Mouse (Mus musculus): ENCODE data around the gene Catsper4.
A peak's percentile ranks its signal among the peaks of the same experiment; 100 is the strongest.
"Not testable (repeated sequence)": the region's sequence is repeated elsewhere in the genome, so short reads cannot be mapped to it uniquely, and the experiment has no call there.

Gene Catsper4

DNA sequence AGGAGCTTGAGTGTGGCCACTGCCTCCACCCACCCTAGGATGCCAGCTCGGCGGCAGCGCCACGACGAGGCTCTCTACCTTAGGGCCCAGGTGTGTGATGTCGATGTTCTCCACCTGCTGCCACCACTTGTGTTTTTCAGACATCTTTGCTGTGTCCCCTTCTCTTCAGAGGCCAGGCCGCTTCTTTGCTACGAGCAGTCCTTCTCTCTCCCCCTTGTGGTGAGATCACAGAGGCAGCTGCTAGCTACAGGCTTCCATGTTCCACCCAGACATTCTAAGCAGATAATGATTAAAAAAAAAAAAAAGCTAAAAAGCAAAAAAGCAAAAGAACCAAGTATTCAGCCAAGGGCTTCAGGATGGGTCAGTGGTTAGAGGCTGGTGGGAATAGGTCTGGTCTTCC, at the start of gene Catsper4:
TSS of gene Catsper4 (minus strand) at position 190 of the 400 bp plus-strand sequence.
- no peak for DNase-seq

DNA sequence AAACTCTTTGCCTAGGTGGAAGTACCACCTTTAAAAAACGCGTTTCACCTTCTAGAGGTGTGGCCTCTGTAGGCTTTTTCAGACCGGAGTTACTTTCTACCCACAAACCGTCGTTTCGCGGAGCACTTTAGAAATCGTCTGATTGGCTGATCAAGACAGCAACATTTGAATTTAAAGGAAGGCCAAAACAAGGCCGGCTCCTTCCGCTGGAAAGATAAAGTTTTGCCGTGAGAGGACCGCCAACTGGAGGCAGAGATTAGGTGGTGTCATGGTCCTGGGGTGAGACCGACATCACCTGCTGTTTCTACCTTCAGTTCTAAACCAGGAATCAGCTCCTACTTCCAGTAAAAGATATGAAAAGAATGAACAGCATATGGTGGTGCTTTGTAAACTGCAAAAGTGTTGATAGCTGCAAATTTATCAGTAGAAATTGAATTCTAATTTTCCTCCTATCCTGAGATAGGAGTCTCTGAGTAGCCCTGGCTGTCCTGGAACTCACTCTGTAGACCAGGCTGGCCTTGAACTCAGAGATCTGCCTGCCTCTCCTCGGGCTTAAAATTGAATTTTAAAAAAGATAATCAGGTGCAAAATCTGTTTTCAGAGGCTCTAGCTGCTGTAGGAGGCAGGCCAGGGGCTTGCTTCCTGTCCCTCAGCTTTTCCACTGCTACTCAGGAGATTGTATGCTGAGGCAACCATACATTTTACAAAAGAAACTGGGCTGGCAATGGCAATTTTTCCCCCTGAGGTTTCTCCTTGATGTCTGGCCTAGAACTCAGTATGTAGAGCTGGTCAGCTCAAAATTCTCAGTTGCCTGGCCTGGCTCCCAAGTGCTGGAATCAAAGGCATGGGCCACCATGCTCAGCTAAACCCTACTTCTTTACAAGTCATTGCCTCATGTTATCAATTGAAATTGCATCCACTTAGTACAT, 46.5 kb upstream of the Catsper4 start:
- DNase-seq: peak; percentile 51 to 78

DNA sequence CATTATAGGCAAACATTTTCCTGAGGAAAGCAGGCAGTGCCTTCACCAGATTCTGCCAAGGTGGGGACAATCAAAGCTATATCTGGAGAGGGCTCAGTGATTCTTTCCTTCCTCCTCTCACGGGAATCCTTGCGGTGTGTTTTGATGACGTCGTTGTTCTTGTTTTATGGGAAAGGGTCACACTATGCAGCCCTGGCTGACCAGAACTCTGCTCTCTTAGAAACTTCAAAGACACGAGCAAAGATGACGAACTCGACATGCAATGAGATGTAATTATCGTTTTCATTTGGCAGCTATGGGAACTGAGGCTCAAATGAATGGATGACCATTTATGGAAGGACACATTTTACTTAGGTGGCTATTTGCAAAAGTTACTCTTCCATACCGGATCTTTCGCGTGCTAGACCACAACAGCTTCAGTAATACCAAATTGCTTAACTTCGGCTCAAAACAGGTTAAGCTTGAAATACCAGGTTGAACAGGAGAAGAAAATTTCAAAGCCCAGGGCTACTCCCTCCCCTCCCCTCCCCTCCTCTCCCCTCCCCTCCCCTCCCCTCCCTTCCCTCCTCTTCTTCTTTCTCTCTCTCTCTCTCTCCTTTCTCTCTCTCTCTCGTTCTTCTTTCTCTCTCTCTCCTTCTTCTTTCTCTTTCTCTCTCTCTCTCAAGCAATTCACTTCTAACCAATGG, 45.7 kb upstream of the Catsper4 start:
- DNase-seq: no peak

DNA sequence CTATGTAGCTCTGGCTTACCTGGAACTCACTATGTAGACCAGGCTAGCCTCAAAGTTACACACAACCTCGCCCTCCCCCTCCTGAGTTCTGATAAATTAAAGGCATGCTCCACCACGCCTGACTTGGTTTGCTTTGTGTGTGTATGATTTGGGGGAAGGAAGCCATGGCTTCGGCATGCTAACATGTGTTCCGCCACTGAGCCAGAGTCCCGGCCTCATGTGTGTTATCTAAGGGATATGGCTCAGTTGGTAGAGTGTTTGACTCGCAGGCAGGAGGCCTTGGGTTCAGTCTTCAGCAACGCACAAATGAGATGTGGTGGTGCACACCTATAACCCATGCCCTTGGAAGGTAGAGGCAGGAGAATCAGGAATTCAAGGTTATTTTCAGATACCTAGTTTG, 44.8 kb upstream of the Catsper4 start:
- no peak for DNase-seq

DNA sequence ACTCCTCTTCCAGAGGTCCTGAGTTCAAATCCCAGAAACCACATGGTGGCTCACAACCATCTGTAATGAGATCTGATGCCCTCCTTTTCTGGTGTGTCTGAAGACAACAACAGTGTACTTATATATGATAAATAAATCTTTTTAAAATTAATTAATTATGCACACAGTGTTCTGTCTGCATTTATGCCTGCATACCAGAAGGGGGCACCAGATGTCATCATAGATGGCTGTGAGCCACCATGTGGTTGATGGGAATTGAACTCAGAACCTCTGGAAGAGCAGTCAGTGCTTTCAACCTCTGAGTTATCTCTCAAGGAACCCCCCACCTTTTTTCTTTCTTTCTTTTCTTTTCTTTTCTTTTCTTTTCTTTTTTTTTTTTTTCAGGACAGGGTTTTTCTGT, 42.4 kb upstream of the Catsper4 start:
- not testable (repeated sequence) for DNase-seq

DNA sequence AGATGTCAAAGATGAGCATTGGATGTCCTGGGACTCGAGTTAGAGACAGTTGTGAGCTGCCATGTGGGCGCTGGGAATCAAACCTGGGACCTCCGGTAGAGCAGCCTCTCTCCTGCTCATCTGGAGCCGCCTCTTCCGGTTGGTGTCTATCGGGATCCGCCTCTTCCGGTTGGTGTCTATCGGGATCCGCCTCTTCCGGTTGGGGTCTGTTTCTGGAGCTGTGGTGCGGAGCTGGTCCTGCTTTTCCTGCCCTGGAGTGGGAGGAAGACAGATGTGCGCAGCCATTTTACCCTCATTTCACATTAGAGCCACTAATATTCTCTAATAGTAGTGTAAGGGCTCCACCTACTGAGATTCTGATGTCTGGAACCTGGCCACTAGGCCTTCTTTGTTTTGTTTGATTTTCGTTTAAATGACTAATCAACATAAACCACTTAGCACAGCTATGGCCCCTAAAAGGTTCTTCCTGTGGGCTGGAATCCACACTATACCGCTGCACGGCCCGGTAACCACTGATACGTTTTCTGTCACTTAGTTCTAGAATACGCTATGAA, 41.0 kb upstream of the Catsper4 start:
- no peak for DNase-seq

DNA sequence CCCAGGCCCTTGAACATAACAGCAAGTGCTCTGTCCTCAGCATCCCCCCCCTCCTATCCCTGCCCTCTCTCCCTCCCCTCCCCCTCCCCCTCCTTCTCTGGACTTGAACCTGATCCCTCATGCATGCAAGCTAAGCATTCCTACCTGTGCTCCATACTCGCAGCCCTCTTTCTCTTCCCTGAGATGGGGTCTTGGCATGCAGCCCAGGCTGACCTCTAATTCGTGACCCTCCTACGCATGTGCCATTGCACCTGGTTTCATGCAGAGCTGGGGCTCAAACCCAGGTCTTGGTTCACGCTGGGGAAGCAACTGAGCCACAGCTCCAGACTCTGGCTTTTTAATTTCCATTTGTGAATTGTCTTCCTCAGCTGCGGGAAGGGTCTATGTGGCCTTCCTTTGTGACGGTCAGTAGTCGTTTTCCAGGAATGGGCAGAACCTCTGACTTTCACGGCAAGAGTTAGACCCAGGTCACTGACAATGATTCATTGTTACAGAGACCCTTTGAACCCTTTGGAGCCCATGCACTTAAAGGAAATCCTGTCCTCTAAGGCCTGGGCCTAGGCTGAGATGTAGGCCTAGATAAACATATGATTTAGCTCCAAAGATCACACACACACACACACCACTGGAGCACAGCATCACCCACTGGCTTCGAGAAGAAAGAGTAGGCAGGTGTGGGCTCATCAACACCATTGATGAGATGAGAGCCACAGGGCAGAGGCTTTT, 38.8 kb upstream of the Catsper4 start:
- no peak for DNase-seq

DNA sequence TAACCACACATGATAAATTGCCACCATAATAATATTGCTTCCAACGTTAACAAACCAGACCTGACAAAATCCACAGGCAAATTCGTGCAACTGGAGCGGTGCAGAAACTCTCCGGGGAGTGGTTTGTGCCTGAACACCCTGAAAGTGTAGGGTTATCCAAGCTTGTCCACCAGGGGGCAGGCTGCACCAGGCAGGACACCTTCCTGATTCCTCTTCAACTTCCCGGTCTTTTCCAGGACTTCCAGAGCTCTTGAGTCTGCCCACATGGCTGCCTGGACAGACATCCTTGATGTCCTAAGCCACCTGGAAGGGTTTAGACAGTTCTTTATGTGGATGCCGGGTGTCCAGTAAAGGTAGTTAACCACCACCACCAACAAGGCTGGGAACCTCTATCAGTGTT, 36.0 kb upstream of the Catsper4 start:
- DNase-seq: no peak

DNA sequence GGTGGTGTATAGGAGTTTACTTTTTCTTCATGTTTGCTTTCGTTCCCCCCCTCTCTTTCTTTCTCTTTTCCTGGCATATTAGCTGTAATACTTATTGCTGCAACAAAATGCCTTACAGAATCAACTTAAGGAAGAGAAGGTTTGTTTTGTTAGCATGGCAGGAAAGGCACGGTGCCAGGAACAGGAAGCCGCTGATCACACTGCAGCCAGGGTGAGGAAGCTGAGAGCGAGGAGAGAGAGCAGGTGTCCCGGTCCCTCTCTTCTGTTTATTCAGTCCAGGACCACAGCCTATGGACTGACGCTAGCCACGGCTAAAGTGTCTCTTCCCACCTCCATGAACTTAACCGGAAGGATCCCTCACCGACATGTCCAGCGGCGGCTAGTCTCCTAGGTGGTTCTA, 31.2 kb upstream of the Catsper4 start:
- no peak for DNase-seq

DNA sequence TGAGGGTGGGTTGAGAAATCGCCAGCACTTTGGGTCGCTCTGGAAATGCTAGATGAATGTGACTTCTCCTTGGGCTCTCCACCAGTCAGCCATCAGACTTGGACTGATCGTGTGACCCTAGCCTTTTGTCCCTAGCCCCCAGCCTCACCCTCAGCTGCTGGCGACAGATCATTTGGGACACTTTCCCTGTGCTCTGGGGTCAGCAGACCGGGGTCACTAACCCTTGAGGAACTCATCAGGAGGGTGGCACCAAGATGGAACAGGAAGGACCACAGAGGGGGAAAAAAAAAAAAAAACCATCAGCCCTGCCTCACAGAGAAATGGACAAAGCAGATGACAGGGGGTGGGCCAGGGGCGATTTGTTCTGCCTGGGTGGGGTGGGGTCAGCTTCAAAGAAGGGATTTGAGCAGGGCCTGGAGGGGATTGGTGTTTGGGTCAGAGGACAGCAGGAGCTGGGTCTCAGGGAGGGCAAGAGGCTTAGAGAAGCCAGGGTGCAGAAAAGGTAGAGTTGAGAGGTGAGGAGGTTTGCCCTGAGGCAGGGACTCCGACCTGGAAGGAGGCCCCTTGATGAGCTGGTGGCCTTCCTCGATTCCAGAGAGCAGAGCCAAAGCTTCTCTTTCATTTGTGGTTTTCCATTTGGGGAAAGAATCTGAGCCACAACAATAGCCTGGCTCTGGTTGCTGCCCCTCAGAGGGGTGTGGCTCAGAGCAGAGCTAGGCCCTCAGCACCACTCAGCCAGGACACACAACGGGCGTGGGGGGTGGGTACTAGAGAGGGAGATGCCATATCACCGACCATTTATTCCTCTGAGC, 30.2 kb upstream of the Catsper4 start:
- DNase-seq: no peak

DNA sequence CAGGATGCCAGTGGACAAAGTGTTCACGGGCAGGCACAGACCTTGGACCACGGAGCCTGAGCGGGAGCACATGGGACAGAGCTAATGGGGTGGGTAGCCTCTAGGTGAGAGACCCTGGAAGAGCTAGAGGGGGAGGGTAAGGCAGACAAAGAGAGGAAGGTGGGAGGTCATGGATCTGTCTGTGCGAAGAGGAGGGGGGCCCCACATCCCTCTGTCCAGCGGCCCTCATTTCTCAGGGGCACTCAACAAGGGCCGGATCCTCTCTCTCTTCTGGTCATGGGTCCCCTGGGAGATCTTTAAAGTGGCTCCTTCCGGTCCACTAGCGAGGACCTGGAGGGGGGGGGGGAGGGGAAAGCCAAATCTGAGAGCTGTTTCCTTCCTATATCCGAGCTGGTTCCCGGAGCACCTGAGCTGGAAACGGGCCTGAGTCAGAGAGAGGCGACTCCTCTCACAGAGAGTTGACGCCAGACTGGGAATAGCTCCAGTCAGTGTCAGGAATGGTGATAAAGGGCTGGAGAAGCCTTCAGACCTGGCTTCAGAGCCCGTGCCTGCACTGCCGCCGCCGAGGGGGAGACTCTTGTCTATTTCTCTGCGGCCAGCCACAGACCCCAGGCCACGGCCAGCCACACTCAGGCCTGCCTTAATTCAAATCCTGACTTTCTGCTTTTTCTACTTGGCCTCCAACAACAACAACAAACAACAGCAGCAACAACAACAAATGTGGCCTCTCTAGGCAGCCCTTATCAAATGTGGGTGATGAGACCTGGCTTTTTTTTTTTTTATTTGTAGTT, 29.4 kb upstream of the Catsper4 start:
- DNase-seq: no peak

DNA sequence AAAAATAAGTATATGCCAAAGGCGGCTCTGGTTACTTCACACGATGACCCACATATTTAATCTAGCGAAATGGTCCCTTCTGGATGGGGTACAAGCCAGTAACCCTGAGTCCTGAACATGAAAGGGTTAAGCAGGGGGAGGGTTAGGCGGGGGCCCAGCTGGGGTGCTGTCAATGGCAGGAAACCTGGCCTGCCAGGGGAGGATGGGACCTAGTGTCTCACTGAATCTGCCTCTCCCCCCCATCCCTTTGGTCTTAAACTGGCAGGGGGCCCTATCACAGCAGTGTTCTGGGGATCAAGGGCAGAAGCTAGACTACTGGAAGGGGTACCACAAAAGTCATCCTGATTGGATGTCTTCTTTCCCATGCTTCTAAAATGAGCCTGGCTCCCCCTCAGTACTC, 28.7 kb upstream of the Catsper4 start:
- DNase-seq: no peak

DNA sequence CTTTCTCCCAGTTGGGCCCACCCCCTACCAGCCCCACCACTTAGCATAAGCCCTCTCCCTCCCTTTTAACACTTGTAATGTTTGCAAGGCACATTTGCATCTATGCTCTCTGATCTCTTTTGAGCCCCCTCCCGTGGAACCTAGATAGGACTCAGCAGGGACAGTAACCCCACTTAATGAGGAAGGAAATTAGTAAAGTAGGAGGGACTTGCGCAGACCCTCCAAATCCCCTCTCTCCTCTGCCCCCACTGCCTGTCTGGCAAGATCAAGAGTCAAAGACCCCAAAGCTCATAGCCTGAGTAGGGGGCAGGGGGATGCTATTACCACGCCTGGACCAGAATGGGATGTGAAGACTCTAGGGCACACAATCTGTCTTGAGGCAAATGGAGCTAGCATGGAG, 27.7 kb upstream of the Catsper4 start:
- no peak for DNase-seq

DNA sequence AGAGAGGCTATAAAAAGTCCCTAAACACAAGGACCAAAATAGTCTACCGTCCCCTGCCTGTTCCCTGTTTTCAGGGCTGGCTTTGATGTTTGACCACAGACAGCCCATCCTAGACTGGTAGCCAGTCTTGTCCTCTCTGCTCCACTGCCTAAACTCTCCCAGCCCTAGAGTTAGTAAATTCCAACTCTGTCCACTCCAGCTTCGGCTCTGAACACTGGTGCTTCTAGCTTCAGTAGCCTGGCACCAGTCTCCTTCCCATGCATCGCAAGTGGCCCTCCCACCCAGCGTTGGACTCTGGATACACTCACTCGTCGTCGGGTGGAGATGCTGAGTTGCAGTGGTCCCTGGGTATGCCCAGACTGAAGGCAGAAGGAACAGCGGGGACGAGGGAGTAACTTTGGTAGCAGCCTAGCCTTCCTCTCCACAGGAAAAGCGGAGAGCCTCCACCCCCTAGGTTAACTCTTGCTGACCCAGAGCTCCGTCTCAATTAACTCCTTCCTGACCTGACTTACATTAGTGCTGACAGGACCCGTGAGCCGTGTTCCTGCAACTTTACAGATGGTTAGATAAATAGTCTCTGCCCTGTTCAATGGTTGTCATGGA, 26.6 kb upstream of the Catsper4 start, which contains the start of gene Grrp1:
TSS of gene Grrp1 (minus strand) at position 385 of the 603 bp plus-strand sequence.
- no peak for DNase-seq

DNA sequence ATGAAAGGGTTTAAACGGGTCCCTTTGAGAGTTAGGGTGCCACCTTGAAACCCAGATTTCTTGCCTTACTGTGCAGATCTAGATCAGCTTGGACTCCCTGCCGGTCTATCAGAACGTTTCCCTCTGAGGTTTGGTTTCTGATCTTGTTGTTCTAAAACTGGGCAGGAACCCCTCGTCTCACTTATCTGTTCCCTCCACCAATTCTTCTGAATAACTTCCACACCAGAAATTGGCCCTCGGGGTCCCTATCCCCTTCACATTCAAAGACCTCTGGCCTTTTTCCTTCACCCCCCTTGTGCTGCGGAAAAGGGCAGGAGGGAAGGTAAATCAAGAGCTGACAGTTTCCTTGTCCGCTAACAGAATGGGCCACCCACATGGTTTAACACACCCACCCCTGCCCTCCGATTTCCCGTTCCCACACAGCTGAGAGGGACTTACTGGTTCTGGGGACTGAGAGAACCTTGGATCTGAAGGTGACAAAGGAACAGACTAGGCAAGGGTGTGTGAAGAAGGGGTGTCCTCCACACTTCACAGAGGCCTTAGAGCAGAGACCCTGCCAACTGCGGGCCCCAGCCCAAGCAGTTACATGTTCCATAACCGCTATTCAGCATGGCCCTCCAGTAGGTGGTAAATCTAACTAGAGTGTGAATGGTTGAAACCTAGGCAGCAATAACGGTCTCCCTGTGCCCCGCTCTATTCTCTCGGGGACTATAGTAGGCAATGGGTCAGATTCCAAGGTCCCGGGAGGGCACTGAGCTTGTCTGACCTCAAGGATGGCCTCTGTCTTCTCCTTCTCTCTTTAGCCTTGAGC, 25.9 kb upstream of the Catsper4 start:
- DNase-seq: no peak

DNA sequence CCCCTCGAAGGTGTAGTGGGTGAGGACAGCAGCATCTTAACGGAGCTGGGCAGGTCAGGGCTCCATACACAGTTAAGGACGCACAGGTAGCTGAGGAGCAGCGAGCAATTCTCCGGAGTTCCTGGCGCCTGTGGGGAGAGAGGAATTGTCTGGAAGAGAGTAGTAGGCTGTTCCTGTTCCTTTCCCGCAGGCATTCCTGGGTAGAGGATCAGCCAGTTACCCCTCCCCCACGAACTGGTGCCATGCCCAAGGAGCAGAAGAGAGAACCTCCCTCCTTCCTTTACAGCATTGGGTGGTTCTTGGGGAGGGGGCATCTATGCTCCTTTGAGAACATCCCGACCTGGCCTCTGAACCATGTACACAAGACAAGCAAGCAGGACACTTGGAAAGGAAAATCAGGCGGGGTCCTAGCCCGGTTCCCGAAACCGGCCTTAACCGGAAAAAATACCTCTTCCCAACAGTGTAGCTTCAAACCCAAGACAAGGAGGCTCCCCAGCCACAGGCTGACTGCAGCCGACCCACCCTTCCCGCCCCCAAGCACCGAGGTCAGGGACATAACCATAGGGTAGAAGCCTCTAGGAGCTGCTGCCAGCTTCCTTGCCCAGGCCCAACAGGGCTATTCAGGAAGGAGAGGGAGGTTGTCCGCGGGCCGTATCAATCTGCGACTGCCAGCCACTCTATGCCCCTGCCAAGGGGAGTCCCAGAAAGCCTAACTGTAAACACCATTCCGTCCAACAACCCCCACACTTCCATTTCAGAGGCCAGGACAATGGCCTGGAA, 25.1 kb upstream of the Catsper4 start:
- DNase-seq: no peak

DNA sequence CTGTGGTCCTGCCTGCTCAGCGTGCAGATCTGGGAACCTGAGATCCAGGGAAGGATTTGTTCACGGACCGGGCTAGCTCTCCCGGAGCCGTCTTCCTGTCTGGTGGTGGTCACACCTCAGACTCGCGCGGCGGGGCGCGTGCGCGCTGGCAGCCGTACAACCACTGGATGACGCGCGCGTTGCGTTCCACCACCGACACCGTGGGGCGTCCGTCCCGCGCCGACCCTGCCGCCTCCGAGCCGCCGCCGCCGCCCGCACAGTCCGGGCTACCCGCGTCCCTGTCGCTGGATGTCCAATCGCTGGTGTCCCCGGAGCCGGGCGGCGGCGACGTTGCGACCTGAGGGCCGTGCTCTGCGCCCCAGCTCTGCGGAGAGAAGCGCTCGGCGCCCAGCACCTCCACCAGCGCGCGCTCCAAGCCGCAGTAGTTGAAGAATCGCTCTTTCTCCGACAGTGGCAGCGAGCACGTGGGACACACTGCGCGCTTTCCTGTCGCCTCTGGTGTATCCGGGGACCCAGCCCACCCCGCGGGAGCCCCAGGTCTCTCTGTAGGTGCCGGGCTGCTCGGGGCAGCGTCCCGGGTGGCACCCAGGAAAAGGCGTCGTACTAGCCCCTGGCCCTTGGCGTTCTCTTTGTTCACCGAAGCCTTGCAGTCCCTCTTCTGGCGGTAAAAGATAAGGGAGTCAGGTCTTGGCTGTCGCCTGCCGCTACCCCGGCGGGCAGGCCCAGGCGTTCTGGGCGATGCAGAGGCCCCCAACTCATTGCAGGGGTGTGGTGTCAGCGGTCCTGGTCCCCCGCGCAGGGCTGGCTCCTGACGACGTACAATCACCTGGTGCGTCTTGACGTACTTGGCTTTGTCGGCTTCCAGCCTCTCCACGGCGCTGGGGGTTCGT, 24.3 kb upstream of the Catsper4 start:
- no peak for DNase-seq

DNA sequence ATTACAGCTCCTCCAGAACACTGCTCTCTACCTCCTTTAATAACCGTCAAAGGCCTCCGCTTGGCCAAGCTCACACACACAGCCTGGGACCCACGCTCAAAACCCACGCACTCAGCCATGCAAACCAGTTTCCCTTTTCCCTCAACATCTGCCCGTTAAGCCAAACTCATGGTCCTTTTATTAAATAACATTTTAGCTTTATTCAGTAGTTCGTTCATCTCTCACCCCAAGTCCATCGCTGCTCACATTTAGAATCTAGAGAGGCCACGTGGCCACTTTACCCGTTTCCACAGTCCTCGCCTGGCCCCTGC, 23.7 kb upstream of the Catsper4 start:
- DNase-seq: no peak

Measured in thymus, adult 18-20 months (tissue).